Mouse (Mus musculus) adipocyte (in vitro differentiated cells): ENCODE measurements at regions not wholly inside any gene's neighbourhood (a gene's known extent, or its start where the extent isn't known, plus 50 kb on each side); places are given as distances from the start of the nearest gene placed in this dataset.
"Not testable (repeated sequence)": the region's sequence is repeated elsewhere in the genome, so short reads cannot be mapped to it uniquely, and the experiment has no call there.

Source experiments
- DNase-seq: peaks from one replicate; pipeline ENCODE4 v3.0.0-alpha.2; 2016; ENCODE audit warnings: low spot score

DNA sequence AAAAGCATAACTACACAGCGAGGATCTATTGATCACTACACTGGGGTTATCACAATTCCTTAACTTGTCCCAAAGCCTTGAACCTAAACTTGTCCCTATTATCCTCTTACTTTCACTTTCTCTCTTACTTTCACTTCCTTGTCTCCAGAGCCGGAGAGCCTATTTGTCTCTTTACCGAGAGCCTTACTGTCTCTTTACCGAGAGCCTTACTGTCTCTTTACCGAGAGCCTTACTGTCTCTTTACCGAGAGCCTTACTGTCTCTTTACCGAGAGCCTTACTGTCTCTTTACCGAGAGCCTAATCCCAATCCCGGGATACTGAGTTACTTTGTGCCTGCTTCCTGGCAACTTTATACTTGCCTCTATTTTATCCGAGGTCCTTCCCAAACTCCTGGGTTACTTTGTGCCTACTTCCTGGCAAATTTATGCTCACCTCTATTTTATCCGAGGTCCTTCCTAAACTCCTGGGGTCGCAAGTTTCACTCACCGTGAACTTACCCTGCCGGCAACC lies 335.3 kb upstream of the Ccng1 start:
- not testable (repeated sequence) for DNase-seq

DNA sequence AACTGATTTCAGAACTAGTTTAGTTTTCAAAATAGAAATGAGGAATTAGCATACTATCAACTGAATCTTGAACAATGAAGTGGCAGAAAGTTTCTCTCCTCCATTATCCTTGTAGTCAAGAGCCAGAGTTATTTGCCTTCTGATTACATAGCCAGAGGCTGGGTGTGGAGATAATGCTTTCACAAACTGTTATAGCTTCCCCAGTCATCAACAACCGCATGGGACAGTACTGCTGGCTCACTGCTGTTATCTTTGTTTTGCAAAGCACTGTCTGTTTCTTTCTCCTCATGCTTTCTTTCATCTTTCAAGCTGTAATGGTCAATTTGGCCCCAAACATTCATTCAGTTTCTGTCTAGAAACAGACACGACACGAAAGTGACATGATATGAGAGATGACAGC lies 308.5 kb upstream of the Ccng1 start:
- DNase-seq, result no peak

DNA sequence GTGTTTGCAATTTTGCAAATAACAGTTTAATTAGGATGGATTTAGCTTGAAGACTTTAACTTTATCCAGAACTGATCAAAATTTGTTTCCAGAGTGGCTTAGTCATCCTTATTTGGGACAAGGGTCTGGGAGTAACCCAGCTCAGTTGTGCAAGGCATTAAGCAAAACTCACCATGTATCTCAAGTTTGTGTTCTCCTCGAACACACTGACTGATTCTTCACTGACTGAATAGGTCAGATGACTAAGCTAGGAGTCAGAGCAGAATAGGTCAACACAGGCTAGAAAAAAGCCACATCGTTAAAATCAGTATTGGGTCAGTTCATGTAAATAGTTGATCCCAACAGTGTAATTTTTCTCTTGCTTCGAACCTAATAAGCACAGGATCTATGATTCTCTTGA lies 302.7 kb upstream of the Ccng1 start:
- no peak for DNase-seq

DNA sequence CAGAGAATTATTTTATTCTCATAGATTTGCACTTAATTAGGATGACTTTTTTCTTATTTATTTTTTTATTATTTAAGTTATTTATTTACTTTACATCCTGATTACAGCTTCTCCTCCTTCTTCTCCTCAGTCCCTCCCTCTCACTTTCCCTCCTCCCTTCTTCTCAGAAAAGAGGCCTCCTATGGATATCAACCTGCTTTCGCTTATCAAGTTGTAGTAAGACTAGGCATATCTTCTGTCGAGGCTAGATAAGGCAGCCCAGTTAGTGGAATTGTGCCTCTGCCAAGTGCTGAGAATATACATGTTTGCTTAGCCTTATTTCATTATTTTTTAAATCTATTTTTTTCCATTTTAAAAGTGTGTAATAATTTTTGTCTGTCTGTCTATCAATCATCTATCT lies 274.9 kb upstream of the Ccng1 start:
- DNase-seq, result no peak

DNA sequence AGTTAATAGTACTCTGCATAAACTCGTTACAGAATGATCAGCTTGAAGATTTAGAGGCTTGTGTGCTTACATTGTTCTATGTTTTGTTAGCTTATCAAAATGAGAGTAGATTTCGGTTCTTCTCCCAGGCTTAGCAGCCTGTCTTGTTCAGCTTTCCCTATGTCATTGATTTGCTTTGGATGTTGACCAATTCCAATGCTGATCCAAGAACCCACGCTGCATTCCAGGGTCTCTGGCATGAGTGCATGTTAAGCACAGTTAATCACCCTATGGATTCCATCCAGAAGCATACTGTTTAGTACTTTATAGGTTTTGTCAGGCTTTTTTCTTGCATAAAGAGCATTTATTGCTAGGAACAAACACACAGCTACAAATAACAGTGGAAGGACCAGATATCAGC lies 255.0 kb upstream of the Ccng1 start:
- DNase-seq, result no peak

DNA sequence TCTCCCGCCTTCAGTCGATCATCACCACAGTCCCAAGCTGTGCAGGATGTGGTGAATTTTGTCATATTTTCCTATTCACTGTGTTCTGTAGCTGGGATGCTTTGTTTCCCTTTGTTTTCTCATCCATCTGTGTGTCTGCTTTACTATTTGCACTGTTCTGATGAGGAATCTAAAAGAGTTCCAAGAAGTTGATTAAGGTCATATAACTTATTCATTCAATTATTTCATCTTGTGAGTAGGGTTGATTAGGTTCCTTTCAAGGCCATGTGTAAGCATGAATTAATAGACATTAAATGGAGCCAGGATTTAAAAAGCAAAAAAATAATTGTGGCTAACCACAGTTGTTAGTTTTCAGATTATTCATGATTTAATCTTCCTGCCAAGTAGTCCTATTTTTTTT lies 217.7 kb upstream of the Ccng1 start:
- DNase-seq, result no peak

DNA sequence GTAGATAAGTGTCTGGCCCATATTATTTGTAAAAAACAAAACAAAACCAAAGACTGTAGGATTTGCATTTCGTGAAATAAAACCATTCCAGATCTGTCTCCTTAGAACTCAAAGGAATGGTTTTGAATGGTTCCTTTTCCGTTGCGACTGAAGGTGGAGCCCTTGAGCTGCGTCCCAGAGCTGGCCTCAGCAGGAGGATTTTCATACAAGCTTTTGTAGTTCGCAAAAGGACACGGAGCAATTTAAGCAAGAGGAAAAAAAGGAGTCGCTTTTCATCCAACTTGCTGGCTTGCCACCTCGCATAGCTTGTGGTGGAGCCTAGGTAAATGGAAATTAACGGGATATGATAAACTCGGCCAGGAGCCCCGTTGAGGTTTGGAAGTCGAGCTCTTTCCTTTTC lies 172.1 kb upstream of the Ccng1 start:
- DNase-seq, result peak; percentile 51

DNA sequence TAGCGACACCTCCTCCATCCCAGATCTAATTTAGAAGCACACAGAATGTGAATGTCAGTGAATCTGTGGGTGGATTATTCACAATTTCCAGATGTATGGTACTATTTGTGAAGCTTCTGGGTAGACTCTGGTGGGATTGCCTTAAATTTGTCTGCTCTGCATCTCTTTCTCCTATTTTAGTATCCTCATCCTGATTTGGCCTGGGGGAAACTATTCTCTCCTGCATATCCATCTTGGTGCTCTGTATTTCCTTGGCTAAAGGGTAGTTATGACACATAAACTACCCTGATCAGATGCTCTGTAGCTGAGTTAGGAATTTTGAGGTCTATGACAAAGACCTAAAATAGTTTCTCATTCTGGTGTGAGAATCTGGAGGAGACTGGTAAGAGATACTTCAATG lies 136.4 kb upstream of the Ccng1 start:
- DNase-seq, result no peak

DNA sequence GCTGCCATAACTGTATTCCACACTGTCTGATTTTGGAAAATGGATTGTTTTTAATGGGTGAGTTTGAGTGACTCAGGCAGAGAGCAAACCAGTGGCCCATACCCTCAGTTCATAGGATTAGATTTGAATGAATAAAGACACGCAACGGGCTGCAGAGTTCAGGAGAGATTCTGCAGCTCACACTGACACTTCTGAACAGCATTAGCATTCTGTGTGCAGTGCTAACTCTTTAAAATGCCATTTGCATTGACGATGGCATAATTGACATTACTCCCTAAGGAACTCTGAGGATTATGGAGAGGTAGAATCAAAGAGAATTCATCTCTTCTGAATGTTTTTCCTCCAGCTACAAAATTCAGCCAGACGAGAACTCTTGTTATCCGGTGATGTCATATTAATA lies 129.4 kb upstream of the Ccng1 start:
- DNase-seq, result no peak

DNA sequence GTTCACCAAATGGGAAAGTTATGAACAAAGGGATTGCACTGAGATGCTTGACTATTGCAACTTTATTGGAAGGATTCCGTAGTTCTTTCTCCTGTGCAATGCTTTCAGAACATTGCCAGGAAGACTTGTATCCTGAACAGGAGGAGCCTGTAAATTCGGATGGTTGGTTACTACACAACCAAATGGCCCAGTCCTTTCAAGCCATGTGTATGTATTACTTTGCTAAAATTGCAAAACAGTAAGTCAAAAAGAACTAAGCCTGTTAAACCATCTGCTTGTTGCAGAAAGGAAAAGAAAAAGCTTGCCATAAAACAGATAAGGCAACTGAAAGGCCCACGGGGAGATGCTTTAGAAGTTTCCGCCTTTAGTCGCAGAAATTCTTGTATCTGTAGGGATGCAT lies 124.5 kb upstream of the Ccng1 start:
- no peak for DNase-seq

DNA sequence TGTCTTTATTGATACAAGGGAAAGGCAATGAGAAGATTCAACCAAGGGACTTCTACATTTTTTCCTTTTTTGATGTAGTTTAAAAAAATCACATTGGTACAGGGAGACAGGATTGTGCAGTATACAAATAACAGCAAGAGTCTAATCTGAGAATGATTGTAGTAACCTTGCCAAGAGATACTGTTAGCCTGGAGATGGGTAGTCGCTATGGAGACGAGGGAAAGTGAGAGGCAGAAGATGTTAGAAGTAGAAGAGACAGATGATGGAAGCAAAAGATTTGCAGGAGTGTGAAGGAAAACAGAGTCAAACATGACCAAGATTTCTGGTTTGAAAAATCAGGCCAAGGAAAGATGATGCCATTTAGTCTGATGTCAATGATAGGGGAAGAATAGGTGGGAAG lies 117.9 kb upstream of the Ccng1 start:
- no peak for DNase-seq

DNA sequence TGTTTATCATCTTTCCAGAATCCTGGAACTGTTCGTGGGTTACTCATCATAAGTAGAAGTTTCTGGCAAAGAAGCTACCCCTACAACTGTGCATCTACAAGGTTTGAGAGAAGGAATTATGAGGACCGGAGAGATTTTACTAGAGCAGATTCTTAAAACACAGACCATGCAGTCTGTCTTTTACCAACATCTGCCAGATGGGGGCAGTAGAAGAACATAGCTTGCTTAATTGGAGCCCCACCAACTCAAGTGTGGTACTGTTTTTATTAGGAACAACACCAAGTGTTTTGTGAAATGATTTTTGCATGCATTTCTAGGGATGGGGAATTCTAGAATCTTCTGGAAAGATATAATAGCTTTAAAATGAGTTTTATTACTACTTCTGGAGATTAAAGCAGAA lies 110.6 kb upstream of the Ccng1 start:
- DNase-seq, result peak; percentile 33

DNA sequence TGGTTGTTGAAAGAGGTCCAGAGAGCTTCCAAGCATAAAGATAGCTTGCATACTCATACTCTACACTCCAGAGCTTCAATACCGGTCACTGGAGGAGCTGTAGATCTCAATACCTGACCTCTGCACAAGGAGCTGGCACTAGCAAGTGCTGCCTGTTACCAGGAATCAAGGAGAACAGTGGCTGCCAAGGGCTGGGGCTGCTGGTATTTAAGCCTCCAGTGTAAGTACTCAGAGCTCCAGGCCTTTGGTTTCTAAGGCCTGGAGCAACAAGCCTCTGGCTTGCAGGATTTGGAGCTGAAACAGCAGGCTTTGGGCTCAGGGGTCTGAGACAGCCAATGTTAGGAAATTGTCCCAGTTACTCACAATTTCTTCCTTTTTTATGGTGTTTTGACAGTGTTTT lies 96.2 kb upstream of the Ccng1 start:
- peak; percentile 3 for DNase-seq

DNA sequence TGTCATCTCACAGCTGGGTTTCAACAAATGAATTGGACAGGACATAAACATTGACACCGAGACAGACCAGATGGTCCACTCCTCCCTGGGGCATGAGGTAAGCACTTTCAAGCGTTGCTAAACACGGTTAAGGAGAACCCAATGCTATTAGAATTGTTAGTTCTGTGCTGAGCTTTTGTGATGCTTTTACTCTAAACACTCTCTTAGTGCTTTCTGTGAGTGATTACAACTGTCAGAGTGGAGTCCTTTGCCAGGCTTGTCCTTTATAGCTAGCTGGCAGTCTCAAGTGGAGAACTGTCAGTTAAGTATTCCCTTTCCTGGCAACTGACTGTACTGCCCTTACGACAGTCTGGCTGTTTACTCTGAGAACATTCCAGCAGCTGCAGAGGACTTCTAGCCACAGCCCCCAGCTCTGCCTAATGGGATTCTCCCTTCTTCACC lies 95.6 kb upstream of the Ccng1 start:
- peak; percentile 35 for DNase-seq

DNA sequence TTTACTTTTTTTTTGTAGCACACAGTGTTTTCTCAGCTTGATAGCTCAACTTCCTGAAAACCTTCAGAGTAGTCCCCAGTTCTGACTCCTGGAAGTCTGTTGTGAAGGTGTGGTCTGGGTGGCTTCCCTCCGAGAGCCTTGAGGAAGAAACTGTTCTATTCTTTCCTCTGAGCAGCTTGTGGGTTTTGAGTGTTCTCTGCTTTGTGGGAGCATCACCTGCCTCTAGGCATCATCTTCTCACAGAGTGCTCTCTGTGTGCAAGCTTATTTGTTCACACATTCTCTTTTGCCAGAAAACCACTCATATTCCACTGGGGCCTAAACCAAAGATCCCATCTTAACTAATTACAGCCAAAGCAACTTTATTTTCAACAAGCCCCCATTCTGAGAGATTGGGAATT lies 91.5 kb upstream of the Ccng1 start:
- no peak for DNase-seq

DNA sequence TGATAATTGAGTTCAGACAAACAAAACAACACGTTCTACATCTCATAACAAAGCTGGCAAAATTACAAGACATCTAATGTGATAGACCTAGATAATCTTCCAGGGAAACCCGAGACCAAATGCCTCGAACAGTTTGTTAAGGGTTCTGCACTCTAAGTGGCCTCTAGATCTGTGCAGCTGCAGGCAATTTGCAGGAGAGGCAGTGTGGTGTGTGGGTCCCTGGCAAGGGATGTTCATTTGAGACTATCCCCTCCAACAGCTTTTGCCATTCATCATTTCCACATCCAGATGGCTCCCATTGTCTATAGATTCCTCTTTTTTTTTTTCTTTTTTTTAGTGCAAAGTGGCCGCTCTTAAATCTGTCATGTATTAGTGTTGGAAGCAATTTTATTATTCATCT lies 80.3 kb upstream of the Ccng1 start:
- no peak for DNase-seq
